ENCODE assay signal across 22 mouse cellular contexts in the genomic region with DNA sequence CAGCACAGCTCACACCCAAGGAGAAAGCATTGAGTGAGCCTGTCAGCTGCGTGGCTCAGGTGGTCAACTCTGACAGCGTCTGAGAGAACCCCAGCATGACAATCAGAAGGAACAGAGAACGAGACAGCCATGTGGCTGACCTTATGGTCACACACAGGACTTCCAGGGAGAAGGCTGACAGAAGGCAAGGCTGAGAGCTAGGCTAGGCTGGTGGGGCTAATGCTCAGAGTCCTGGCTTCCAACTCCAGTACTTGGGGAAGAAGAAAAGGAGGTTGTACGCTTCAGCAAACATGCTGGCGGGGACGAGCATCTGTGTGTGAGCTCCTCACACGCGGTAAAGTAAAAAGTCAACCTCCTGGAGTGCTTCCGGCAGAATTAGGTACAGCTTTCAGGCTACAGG. TPM values are rescaled to one million over a fixed set of nuclear protein-coding genes. Genes with fewer than 3 reads are reported as not detected.
DNase-seq lines count a peak whose midpoint lies in the region; ATAC-seq and TF ChIP-seq lines count a peak whose summit lies in the region.
"Had no signal": no experiment of that assay in that cellular context is flagged by ENCODE, and none has a peak within 500 bp of the region (broad histone marks: within the 10 kb centered on the region; RNA-seq: fewer than 3 reads in every experiment).

No protein-coding gene starts in this region.

- H3K9me3 ChIP-seq in hindbrain, postnatal 0 days (ENCODE audit: low read length): no peaks in the 10 kb centered on the region
- no peaks in the 10 kb centered on the region for H3K9me3 ChIP-seq in hindbrain, embryonic 10.5 days
- no peaks in the 10 kb centered on the region for H3K9me3 ChIP-seq in lung, postnatal 0 days (ENCODE audit: low read length)
- H3K9me3 ChIP-seq in stomach, postnatal 0 days (ENCODE audit: control insufficient read depth, low read length): no peaks in the 10 kb centered on the region
- H3K9me3 ChIP-seq: forebrain, embryonic 10.5 days; forebrain, embryonic 13.5 days; hindbrain, embryonic 13.5 days had no signal

- peaks cover 12% of the 10 kb centered on the region; the same call in 1 of the 2 replicates for H3K36me3 ChIP-seq in hindbrain, postnatal 0 days (ENCODE audit: insufficient read depth, low read length)
- peaks cover 38% of the 10 kb centered on the region for H3K36me3 ChIP-seq in hindbrain, embryonic 10.5 days
- no peaks in the 10 kb centered on the region for H3K36me3 ChIP-seq in lung, postnatal 0 days (ENCODE audit: insufficient read depth, low read length)
- peaks cover 2% of the 10 kb centered on the region; the same call in 1 of the 2 replicates for H3K36me3 ChIP-seq in stomach, postnatal 0 days (ENCODE audit: control insufficient read depth, insufficient read depth, low read length)

- peak; percentile 48 for ATAC-seq in hindbrain, postnatal 0 days
- ATAC-seq in lung, postnatal 0 days: no peak
- no peak for ATAC-seq in stomach, postnatal 0 days (ENCODE audit: low FRiP score, low TSS enrichment)
- ATAC-seq: CD4-positive, CD25-positive, alpha-beta regulatory T cell, adult 4 months; forebrain, embryonic 13.5 days; forebrain, embryonic 16.5 days; hindbrain, embryonic 16.5 days; inflammation-experienced regulatory T-cells, adult 6 months had no signal

- no peak for TF ChIP-seq CTCF in hindbrain, postnatal 0 days (IDR thresholded peaks at IDR 0.05; ENCODE audit: low read depth)
- no peak for TF ChIP-seq CTCF in lung, postnatal 0 days (IDR thresholded peaks at IDR 0.05)
- TF ChIP-seq CTCF in stomach, postnatal 0 days (IDR thresholded peaks at IDR 0.05; ENCODE audit: low read depth): no peak

- no peaks in the 10 kb centered on the region for H3K4me1 ChIP-seq in hindbrain, postnatal 0 days (ENCODE audit: insufficient read depth, low read length)
- H3K4me1 ChIP-seq in hindbrain, embryonic 10.5 days (replicated peaks): no peaks in the 10 kb centered on the region
- H3K4me1 ChIP-seq in lung, postnatal 0 days (ENCODE audit: insufficient read depth, low read depth, low read length): peaks cover 7% of the 10 kb centered on the region
- no peaks in the 10 kb centered on the region for H3K4me1 ChIP-seq in stomach, postnatal 0 days (replicated peaks; ENCODE audit: control insufficient read depth, insufficient read depth)
- H3K4me1 ChIP-seq: forebrain, embryonic 10.5 days; forebrain, embryonic 13.5 days; hindbrain, embryonic 13.5 days had no signal

- no peak overlapping the region for H3K27ac ChIP-seq in hindbrain, postnatal 0 days
- no peak overlapping the region for H3K27ac ChIP-seq in hindbrain, embryonic 10.5 days
- H3K27ac ChIP-seq in lung, postnatal 0 days (ENCODE audit: low read length): 0 out of 2 replicates have a peak overlapping the region, but pooled peaks have one; percentile 40
- peak overlapping the region; percentile 56 for H3K27ac ChIP-seq in stomach, postnatal 0 days (replicated peaks)
- H3K27ac ChIP-seq: forebrain, embryonic 10.5 days; forebrain, embryonic 13.5 days; hindbrain, embryonic 13.5 days had no signal

- no peak overlapping the region for H3K4me3 ChIP-seq in hindbrain, postnatal 0 days (ENCODE audit: low read length)
- no peak overlapping the region for H3K4me3 ChIP-seq in hindbrain, embryonic 10.5 days
- no peak overlapping the region for H3K4me3 ChIP-seq in lung, postnatal 0 days (ENCODE audit: low read depth, low read length)
- no peak overlapping the region for H3K4me3 ChIP-seq in stomach, postnatal 0 days (ENCODE audit: low read depth, low read length)
- H3K4me3 ChIP-seq: forebrain, embryonic 10.5 days; forebrain, embryonic 13.5 days; hindbrain, embryonic 13.5 days had no signal

- no peak for DNase-seq in hindbrain, postnatal 0 days (ENCODE audit: low spot score)
- DNase-seq in hindbrain, embryonic 10.5 days (ENCODE audit: low spot score): no peak
- no peak for DNase-seq in lung, postnatal 0 days (ENCODE audit: low spot score)
- DNase-seq in lung, adult 18-20 months: no peak
- no peak for DNase-seq in stomach, postnatal 0 days (ENCODE audit: low spot score)
- DNase-seq in urinary bladder, adult 18-20 months (ENCODE audit: low spot score in 2 of 2): no peak
- DNase-seq: adrenal gland, adult 2 months; adrenal gland, postnatal 14 days; cerebellum, adult 11-12 months; cerebellum, adult 9-11 months; gastrocnemius, postnatal 10 days; gastrocnemius, postnatal 36 days; heart, adult 11 months had no signal

- no peak overlapping the region for H3K9ac ChIP-seq in hindbrain, postnatal 0 days (replicated peaks; ENCODE audit: low read length)
- H3K9ac ChIP-seq in lung, postnatal 0 days (replicated peaks; ENCODE audit: low read depth): no peak overlapping the region
- H3K9ac ChIP-seq in stomach, postnatal 0 days (ENCODE audit: low read length): no peak overlapping the region
- H3K9ac ChIP-seq: forebrain, embryonic 13.5 days; hindbrain, embryonic 13.5 days had no signal

- TF ChIP-seq EP300 in lung, postnatal 0 days (IDR thresholded peaks at IDR 0.05): no peak
- no peak for TF ChIP-seq EP300 in stomach, postnatal 0 days (optimal IDR thresholded peaks at IDR 0.05)

- 74% methylated on average over 9 of the region's 9 CpGs for WGBS in hindbrain, postnatal 0 days
- WGBS in hindbrain, embryonic 10.5 days: 88% methylated on average over 9 of the region's 9 CpGs
- 71% methylated on average over 9 of the region's 9 CpGs for WGBS in lung, postnatal 0 days
- whole genome bisulfite sequencing in stomach, postnatal 0 days: 79% methylated on average over 9 of the region's 9 CpGs

- H3K27me3 ChIP-seq in hindbrain, postnatal 0 days (ENCODE audit: insufficient read depth, low read length): no peaks in the 10 kb centered on the region
- no peaks in the 10 kb centered on the region for H3K27me3 ChIP-seq in hindbrain, embryonic 10.5 days (ENCODE audit: insufficient read depth, poor library complexity, severe bottlenecking)
- H3K27me3 ChIP-seq in lung, postnatal 0 days (replicated peaks; ENCODE audit: insufficient read depth, low read length): no peaks in the 10 kb centered on the region
- H3K27me3 ChIP-seq in stomach, postnatal 0 days (ENCODE audit: control insufficient read depth, insufficient read depth, low read length): no peaks in the 10 kb centered on the region
- H3K27me3 ChIP-seq: forebrain, embryonic 13.5 days; hindbrain, embryonic 13.5 days had no signal

- H3K4me2 ChIP-seq in hindbrain, postnatal 0 days (ENCODE audit: low read depth, low read length): no peak overlapping the region
- H3K4me2 ChIP-seq in lung, postnatal 0 days (replicated peaks; ENCODE audit: low read depth, low read length): no peak overlapping the region
- no peak overlapping the region for H3K4me2 ChIP-seq in stomach, postnatal 0 days (replicated peaks; ENCODE audit: low read depth)
- H3K4me2 ChIP-seq: forebrain, embryonic 13.5 days; heart, embryonic 11.5 days; hindbrain, embryonic 13.5 days had no signal

RNA-seq across cellular contexts. Expression of gene Bok, which starts 18.9 kb away (rescaled TPM):
- 133 and 136 TPM in 2 replicates for total RNA-seq in hindbrain, postnatal 0 days (2014; rRNA removed)
- polyA plus RNA-seq in hindbrain, postnatal 0 days (2015; fragmentation: Nextera tagmentation; extraction: Ambion mirVana): 97.6 and 103 TPM in 2 replicates
- polyA plus RNA-seq in hindbrain, embryonic 10.5 days (2016; fragmentation: Nextera tagmentation; extraction: Ambion mirVana): 38.7 and 41.6 TPM in 2 replicates
- polyA plus RNA-seq in lung, postnatal 0 days (2015; fragmentation: Nextera tagmentation; extraction: Ambion mirVana): 30.9 and 31.2 TPM in 2 replicates
- polyA plus RNA-seq in stomach, postnatal 0 days (2015; fragmentation: Nextera tagmentation; extraction: Ambion mirVana): 66.9 and 69.9 TPM in 2 replicates
- total RNA-seq: MEL had no signal
- polyA plus RNA-seq: CD4-positive, CD25-positive, alpha-beta regulatory T cell, adult 4 months; inflammation-experienced regulatory T-cells, adult 6 months had no signal

RNA-seq across cellular contexts. Expression of gene Stk25, which starts 45.9 kb away (rescaled TPM):
- total RNA-seq in hindbrain, postnatal 0 days (2014; rRNA removed): 261 and 340 TPM in 2 replicates
- 309 and 328 TPM in 2 replicates for polyA plus RNA-seq in hindbrain, postnatal 0 days (2015; fragmentation: Nextera tagmentation; extraction: Ambion mirVana)
- polyA plus RNA-seq in hindbrain, embryonic 10.5 days (2016; fragmentation: Nextera tagmentation; extraction: Ambion mirVana): 177 and 215 TPM in 2 replicates
- polyA plus RNA-seq in lung, postnatal 0 days (2015; fragmentation: Nextera tagmentation; extraction: Ambion mirVana): 140 and 148 TPM in 2 replicates
- polyA plus RNA-seq in stomach, postnatal 0 days (2015; fragmentation: Nextera tagmentation; extraction: Ambion mirVana): 107 and 115 TPM in 2 replicates

RNA-seq across cellular contexts. Expression of gene Atg4b, which starts 47.0 kb away (rescaled TPM):
- total RNA-seq in hindbrain, postnatal 0 days (2014; rRNA removed): 51.1 and 75.8 TPM in 2 replicates
- polyA plus RNA-seq in hindbrain, postnatal 0 days (2015; fragmentation: Nextera tagmentation; extraction: Ambion mirVana): 75.0 and 76.3 TPM in 2 replicates
- 83.7 and 103 TPM in 2 replicates for polyA plus RNA-seq in hindbrain, embryonic 10.5 days (2016; fragmentation: Nextera tagmentation; extraction: Ambion mirVana)
- 54.2 and 66.1 TPM in 2 replicates for polyA plus RNA-seq in lung, postnatal 0 days (2015; fragmentation: Nextera tagmentation; extraction: Ambion mirVana)
- polyA plus RNA-seq in stomach, postnatal 0 days (2015; fragmentation: Nextera tagmentation; extraction: Ambion mirVana): 61.7 and 63.0 TPM in 2 replicates

RNA-seq across cellular contexts. Expression of gene Thap4, which starts 50.3 kb away (rescaled TPM):
- total RNA-seq in hindbrain, postnatal 0 days (2014; rRNA removed): 41.5 and 58.7 TPM in 2 replicates
- 49.9 and 50.2 TPM in 2 replicates for polyA plus RNA-seq in hindbrain, postnatal 0 days (2015; fragmentation: Nextera tagmentation; extraction: Ambion mirVana)
- 40.7 and 48.8 TPM in 2 replicates for polyA plus RNA-seq in hindbrain, embryonic 10.5 days (2016; fragmentation: Nextera tagmentation; extraction: Ambion mirVana)
- 34.4 and 37.6 TPM in 2 replicates for polyA plus RNA-seq in lung, postnatal 0 days (2015; fragmentation: Nextera tagmentation; extraction: Ambion mirVana)
- 47.8 and 52.3 TPM in 2 replicates for polyA plus RNA-seq in stomach, postnatal 0 days (2015; fragmentation: Nextera tagmentation; extraction: Ambion mirVana)

Comparison
In these comparisons a context has a peak if more than half of its experiments do, and no peak if none do; other contexts are left out.
1. H3K27ac ChIP-seq: peak in lung, postnatal 0 days (single experiment) and stomach, postnatal 0 days (single experiment); none in hindbrain, postnatal 0 days (single experiment) and hindbrain, embryonic 10.5 days (single experiment).